Mouse (Mus musculus) hindbrain, embryonic 13.5 days (tissue): ENCODE data around the gene Btbd35f4. TPM values are rescaled to one million over a fixed set of nuclear protein-coding genes. Genes with fewer than 3 reads are reported as not detected.
"Not testable (repeated sequence)": the region's sequence is repeated elsewhere in the genome, so short reads cannot be mapped to it uniquely, and the experiment has no call there.

Experiments used
- ATAC-seq: fragments of 200-750 bp; cut with Nextera tagmentation; 2 replicates; pipeline ENCODE4 v1.8.0; 2017; ENCODE audit warnings: moderate TSS enrichment; ENCODE audit not compliant: low FRiP score
- H3K27ac ChIP-seq: fragments of 300-500 bp; sonication (generic); 2 replicates; pipeline ENCODE4 v1.5.1; 2015; ENCODE audit warnings: inconsistent platforms, mild to moderate bottlenecking, moderate library complexity
- H3K27me3 ChIP-seq: fragments of 300-500 bp; sonication (generic); 2 replicates; pipeline ENCODE4 v1.6.1; 2015; ENCODE audit warnings: mild to moderate bottlenecking, inconsistent platforms
- H3K36me3 ChIP-seq: fragments of 300-500 bp; sonication (generic); 2 replicates; pipeline ENCODE4 v1.6.1; 2015; ENCODE audit warnings: mild to moderate bottlenecking, inconsistent platforms
- H3K4me1 ChIP-seq: fragments of 300-500 bp; sonication (generic); replicated peaks from 2 replicates; pipeline ENCODE4 v1.6.1; 2015; ENCODE audit warnings: inconsistent platforms
- H3K4me2 ChIP-seq: fragments of 300-500 bp; sonication (generic); 2 replicates; pipeline ENCODE4 v1.6.1; 2015; ENCODE audit warnings: inconsistent platforms, mild to moderate bottlenecking, moderate library complexity
- H3K4me3 ChIP-seq: fragments of 300-500 bp; sonication (generic); 2 replicates; pipeline ENCODE4 v1.5.1; 2015; ENCODE audit warnings: mild to moderate bottlenecking, inconsistent platforms
- H3K9ac ChIP-seq: fragments of 300-500 bp; sonication (generic); 2 replicates; pipeline ENCODE4 v1.6.1; 2015; ENCODE audit warnings: mild to moderate bottlenecking, inconsistent platforms
- H3K9me3 ChIP-seq: fragments of 300-500 bp; sonication (generic); 2 replicates; pipeline ENCODE4 v1.6.1; 2016; ENCODE audit warnings: inconsistent platforms
- WGBS: fragments of 180-500 bp; shearing (Covaris S2); methylation state at CpG from one replicate; pipeline ENCODE4 v1.1.7; 2015; 5-methylcytosine and 5-hydroxymethylcytosine counted together
- polyA plus RNA-seq: library from polyadenylated mRNA; unstranded; fragments of >200 nt; fragmentation: Nextera tagmentation; extraction: Ambion mirVana; gene quantifications from 2 replicates; pipeline ENCODE4 v1.2.1, GENCODE M21; 2015

The Btbd35f4 gene
- polyA plus RNA-seq: not detected in 2 replicates

- not testable (repeated sequence) for H3K36me3 ChIP-seq, H3K27ac ChIP-seq, H3K27me3 ChIP-seq, H3K9me3 ChIP-seq, H3K4me3 ChIP-seq, H3K9ac ChIP-seq, ATAC-seq, H3K4me1 ChIP-seq, H3K4me2 ChIP-seq
- no CpG with 5 or more reads among the region's 4 CpGs for WGBS
These were observed at the start of gene Btbd35f4 for GRCm38 (mm10) chrX:4800196-4800595. Gene Btbd35f4 (plus strand): TSS chrX:4800496.

- H3K36me3 ChIP-seq, H3K27me3 ChIP-seq, H3K9ac ChIP-seq, H3K27ac ChIP-seq, ATAC-seq, H3K4me3 ChIP-seq, H3K4me1 ChIP-seq, H3K9me3 ChIP-seq, H3K4me2 ChIP-seq: not testable (repeated sequence)
- no CpG with 5 or more reads among the region's 1 CpGs for WGBS
These were observed 39.7 kb downstream of the Btbd35f4 start for GRCm38 (mm10) chrX:4840016-4840415.

Other genes with a start within 250 kb of the Btbd35f4 start
- not detected in 2 replicates for gene Btbd35f27, start 151.6 kb downstream of the Btbd35f4 start, polyA plus RNA-seq